Mouse (Mus musculus) retina, postnatal 1 day (tissue): ENCODE results near the gene Tmem200c.

Experiments
- DNase-seq: peaks from one replicate; pipeline ENCODE4 v3.0.0-alpha.2; 2012

The Tmem200c gene

DNA sequence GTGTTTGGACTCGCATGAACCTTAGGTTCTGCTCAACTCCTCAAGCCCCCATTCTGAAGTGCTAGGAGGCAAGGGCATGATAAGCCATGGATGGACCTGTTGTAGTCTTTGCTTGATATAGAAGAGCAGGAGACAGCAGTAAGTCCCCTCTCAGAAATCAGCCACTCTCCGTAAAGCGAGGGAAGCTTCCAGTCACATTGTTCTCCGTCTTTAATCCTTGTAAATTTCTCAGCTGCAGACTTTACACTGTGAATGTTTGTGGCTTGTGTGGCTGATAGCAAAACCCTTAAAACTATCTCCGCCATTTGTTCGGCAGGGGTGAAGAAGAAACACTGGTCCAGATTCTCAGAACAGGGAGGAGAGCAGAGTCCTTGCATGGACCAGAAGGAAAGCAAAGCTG, at the start of gene Tmem200c:
Gene Tmem200c (plus strand): TSS at position 301 of the 400 bp plus-strand sequence.
- no peak for DNase-seq

DNA sequence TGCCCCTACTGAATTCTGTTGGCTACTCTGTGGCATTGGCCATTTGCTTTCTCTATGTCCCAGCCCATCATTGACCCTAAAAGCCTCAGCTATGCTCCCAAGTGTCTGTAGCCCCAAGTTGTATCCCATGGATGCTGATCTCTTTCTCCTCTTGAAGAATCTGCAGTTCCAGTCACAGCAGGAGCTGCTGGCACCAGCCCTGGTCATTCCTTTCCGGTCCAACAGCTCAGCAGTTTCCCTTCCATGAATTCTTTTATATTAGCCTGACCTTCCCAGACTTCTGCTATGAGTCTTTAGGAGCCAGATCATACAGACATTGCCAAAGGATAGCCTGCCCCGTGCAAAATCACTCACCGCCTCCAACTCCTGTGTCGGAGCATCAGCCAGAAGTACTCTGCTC, 32.7 kb upstream of the Tmem200c start:
- DNase-seq: no peak

DNA sequence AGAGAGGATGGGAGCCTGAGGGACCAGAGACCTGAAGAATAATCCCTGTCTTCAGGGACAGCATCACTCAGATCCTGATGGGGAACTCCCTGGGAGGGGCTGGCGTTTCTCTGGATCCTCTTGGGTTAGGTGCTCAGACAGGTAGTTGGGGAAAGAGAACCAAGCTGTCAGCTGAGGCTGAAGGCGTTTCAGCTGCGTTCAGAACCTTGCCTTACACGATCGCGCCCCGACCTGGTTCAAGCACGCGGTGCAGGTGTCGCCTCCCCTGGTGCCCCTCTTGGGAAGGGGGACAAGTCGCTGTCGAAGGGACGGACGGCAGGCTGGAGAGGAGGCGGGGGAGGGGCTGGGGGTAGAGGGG, 10.2 kb downstream of the Tmem200c start:
- no peak for DNase-seq

DNA sequence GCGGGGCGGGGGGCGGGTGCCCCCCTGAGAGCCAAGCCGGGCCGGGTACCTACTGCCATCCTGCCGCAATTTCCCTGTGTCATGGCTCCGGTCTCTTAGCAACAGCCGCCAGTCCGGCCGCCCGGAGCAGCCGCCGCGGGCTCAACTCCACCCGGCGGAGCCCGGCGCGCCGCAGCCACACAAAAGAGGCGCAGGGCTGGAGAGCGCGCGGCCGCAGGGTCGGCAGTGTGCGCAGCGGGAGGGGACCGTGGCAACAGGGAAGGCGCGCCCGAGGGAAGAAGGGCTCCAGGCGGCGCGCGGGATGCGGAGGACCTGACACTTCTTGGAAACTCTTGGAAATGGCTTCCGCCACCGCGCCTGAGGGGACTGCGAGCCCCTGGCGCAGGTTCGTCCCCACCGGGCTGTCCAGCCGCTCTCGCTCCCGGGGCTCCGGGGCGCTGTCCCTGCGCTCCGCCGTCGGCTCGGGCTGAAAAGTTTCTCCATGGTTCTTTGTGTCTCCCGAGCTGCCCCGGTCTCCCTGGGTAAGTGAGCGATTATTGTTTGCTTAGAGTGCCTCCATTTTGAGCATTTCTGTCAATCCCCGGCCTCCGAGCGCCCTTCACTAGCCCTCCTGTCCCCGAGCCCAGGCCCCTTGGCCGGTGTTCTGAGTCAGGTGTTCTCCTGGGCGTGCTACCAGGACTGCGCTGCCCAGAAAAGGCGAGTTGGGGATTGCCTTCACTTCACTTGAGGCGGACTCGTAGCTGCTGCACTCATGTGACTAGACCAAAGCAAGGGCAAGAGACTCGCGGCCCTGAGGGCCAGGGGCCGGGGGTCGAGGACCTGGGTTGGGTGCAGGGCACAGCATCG, 10.8 kb downstream of the Tmem200c start:
- peak; percentile 86 for DNase-seq

DNA sequence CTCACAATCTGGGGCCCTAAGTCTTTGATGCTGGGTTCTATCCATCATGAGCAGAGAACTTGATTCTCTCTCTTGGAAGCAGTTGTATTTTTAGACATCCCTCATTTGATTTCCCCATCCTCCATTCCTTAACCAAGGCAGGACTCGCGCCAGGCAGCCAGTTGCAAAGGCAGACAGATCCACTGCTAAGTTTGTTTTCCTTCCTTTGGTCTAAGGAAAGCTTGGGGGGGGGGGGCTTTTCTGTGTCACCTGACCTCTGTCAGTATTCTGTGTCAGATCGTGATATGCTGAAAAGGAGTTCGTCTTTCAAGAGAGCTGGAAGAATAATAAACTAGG, 11.4 kb downstream of the Tmem200c start:
- no peak for DNase-seq

DNA sequence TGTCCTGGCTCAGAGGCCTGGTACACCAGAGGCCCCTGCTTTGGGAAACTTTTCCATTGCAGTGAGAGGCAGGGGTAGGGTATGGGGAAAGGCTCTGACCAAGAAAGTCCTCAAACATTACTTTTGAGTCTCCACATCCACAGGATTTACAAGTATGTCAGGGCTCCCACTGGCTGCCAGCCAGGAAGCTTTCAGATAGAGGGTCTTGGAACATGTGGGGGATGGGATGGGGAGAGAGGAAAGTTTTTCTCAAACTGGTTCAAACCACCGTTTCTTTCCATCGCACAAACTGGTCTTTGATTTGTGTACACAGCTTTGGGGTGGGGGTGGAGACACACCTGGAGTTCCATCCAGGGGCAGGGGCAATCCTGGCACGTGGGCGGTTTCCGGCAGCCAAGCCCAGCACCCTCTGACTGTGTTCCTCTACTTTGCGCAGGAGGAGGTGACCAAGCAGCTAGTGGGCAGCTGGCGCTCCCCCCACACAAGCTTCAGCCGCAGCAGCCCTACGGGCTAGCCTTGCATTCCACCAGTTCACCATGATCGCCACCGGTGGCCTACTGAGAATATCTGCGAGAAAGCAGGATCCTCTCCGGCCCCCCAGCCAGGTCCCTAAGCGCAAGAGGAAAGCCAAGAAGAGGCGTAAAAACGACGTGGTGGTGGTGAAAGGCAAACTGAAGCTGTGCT, 13.6 kb downstream of the Tmem200c start:
- peak; percentile 26 for DNase-seq

DNA sequence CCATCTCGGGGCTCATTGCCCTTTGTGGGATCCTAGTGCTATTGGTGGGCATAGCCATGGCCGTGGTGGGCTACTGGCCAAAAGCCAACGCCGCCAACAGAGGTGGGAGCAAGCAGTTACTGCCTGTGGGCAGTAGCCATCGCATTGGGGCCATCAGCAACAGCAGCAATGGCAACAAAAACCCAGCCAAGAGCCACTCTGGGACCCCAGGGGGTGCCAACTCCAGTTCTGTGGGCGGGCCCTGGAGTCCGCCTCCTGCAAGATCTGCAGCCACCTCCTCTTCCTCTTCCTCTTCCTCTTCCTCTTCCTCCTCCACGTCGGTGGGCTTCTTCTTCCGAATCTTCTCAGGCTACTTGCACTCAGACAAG, 14.1 kb downstream of the Tmem200c start:
- no peak for DNase-seq

DNA sequence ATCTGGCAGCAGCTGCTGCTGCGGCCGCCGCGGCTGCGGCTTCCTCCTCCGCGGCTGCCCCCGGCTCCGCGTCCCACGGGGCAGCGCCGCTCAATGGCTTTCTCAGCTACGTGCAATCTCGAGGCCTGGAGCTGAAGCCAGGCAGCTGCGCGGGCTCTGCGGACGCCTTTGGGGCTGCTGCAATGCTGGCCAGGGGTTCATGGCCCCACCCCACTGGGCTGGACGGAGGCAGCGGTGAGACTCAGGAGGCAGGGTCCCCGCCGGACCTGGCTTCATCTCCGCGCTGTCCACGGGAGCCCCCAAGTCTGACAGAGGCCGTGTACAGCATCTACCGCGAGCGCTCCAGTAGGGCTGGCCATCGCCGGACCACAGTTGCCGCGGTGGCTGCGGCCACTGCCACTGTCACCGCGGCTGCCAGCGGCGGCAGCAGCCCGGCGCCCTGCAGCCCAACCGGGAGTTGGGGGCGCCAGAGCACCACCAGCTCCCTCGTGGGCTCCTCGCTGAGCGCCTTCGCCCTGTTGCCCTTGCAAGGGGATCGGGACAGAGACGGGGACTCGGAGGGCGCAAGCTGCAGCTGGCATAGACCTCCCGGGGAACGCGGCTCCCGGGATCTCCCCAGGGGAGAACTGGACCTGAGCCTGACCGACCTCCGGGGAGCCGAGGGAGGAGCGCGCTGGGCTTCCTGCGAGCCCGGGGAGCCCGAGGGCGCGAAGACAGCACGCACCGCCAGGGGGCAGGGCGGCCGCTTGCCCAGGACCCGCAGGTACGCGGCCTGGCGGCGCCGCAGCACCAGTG, 14.9 kb downstream of the Tmem200c start:
- peak; percentile 85 for DNase-seq

DNA sequence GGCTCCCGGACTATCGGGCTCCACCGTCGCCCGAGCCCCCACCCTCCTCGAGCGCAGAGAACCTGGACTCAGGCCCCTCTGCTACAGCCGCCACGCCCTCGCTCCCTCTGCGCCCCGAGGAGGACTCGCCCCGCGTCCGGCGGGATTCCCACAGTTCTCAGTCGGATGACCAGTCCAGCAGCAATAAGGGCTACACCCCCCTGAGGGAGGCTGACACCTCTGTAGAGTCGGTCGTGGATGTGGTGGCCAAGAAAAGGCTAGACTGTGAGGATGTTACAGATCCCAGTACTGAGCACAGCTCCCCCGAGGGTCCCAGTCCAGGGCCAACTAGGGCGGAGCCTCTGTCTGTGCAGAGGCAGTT, 15.4 kb downstream of the Tmem200c start:
- DNase-seq: no peak

DNA sequence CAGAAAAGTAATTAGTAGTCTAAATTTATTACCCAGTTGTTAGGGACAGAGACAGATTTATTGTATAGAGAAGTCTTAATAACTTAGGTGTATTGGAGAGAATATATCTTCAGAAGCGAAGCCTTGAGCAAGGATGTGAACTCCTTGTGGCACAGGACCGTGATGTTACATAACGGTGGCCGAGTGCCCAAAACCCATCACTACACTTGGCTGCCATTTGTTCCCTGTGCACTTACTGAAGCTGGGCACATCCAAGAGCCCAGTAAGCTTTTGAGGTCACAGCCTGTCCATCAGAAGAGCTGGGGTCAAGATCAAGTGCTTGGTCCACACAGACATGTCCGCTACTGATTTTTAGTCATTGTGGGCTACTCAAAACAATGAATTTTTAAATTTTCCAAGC, 19.5 kb downstream of the Tmem200c start:
- DNase-seq: no peak

DNA sequence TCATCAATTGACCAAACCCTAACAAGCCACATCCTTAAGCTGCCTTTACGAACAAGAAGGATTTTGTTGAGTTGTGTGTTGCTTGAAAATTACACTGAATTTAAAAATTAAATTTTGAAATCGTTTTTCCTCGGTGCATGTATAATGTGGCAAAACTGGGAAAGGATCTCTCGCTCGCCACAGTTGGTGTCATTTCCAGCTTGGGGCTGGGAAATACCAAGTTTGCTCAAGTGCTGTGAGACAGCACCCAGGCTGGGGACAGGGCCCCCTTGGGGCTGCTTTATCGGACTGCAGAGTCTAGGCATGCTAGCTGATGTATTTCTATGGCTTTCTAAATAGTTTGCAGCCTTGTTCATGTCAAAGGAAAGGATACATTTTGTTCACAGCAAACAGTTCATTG, 22.3 kb downstream of the Tmem200c start:
- no peak for DNase-seq

DNA sequence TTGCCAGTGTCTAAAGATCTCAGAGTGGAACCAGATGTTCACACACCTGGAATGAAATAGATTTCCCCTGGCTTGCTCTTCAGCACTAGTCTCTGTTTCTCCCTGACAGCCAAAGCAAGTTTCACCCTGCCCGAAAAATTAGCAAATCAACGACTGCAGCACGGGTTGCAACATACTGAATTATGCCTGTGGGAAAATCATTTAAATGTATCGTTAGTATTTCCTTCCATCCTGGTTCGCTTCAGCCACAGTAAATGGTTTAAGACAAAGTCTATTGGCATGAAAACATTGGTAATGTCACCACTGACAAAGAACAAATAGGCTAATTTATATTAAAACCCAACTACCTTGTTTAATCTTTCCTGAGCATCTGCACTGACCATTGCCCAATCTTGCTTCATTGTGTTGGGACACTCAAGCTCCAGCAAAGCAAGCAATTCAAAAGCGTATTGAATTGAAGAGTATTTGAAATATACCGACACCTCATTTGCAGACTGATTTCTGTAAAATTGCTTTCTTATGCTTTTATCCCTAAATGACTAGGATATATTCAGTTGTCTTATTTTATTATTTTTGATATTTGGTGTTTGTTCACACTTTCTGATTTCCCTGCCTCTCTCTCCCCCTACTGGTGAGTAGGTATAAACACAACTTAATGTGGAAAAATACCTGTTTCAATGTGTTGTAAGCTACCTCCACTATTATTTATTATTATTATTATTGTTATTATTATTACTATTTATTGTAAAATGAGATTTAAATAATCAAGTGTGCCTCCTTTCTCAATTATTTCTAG, 25.9 kb downstream of the Tmem200c start:
- DNase-seq: no peak

DNA sequence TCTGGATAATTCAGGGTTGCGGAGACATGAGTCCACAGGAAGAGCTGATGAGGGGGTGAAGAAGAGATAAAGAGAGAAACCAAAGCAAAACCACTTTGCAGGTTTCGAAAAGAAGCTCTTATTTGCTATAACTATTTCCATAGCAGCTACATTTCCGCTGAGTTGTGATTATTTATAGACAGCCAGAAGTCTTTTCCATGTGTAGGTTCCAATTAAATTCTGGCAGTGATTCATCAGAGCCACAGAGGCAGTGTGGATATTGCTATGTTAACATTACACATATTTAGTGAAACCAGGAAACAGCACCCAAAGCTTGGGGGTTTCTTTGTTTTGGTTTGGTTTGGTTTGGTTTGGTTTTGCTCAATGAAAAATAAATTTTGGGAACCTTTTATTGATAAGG, 37.8 kb downstream of the Tmem200c start:
- no peak for DNase-seq

DNA sequence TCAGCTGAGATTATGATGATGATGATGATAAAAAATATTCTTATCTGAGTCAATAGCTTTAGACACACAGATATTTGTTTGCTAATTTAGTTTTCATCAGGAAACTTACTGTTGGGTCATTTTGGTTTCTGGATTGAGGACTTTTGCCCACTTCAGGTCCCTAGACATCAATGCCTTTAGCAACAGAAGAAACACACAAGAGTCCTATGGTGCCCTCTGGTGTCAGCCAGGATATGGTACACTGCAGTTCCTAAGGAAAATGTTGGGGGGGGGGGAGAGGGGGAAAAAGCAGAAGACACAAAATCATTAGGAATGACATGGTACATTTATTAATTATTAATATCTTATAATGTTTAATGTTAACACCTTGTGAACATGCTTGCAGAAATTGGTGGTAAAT, 42.0 kb downstream of the Tmem200c start:
- peak; percentile 62 for DNase-seq

DNA sequence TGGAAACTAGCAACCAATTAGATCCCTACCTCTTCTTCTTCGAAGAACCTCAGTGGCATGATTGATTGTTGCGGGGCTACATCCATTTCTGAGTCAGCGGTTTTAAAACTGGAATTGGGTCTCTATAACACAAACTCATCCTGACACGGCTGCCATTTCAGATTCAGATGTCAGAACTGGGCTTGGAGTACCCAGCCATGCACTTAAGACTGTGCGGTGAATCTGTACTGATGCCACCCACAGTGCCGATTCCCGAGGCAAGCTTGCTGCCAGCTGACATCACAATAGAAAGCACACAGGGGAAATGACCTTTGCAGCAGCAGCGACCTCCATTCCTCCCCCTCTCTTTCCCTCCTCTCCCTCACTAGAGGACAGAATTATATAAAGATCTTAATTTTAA, 47.6 kb downstream of the Tmem200c start:
- peak; percentile 75 for DNase-seq

DNA sequence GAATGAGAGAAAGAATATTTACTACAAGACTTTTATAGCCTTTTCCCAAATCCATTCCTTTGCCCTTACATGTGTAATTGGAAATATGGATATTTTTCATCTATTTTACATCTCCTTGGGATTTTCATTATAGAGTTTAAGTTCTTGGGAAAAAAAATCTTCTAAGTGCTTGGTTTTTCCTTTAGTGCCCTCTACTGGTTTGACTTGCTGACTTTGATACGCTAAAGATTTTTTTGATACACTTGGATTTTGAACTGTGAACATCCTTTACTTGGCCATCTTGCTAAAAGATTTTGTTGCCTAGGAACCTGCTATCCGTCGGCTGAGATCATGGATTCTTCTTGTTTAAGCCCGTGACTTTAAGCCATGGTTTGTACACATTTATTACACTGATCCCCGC, 48.8 kb downstream of the Tmem200c start:
- DNase-seq: peak; percentile 34

DNA sequence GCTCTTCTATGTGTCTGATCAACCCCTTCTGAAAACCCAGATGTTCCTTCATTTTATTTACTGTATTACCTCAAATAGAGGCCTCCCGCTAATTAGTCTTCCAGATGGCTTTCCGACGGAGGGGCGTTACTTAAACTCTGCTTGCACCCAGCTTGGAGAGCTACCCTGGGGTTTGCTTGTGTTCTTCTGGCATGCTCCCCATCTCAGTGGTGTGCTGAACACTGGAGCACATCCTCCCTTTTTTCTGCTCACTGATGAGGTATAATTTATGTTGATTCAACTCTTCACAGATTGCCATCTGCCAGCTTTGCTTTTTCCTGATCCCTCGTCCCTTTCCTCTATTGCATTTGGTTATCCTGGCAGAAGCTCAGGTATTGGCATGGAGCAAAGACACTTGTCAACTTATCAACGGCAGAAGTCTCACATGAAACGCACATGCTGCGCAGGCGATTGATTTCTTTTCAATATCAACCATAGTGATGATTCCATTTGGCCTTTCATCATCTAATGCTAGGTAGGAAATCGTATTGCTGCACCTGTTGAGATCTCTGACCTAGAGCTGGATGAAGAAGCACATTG, 49.6 kb downstream of the Tmem200c start:
- DNase-seq: no peak

DNA sequence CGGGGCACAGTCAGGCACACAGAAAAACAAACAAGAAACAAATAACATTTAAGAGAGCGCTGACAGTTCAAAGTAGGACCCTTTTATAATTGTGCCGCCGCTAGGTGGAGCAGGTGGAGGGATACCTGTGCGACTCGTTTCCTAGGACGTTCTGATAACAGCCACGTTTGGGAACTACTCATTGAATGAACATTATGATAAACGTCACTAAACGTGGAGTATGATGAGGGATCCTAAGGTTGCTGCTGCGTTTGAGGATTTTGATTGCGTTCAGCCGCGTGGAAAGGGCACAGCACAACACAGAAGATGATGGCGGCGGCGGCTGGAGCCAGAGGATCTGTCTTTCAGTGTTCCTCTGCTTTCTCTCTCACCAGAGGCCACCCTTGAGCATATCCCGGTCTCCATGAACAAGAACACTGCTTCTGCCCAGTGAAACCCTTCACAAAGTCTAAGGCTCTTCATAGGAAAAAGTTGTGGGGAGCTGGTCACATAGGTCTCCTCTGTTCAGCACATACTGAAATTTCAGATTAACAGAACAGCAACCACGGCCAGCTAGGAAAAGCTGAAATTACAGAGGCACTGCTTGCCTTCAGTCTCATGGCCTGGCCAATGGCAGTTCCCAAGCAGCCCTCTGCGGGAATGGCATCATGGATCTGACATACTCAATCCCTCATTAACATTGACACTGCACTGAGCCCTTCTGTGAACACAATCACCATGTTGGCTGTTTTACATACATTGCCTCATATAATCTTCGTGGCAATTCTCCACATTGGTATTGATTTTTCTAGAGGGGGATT, 55.5 kb downstream of the Tmem200c start:
- peak; percentile 65 for DNase-seq

DNA sequence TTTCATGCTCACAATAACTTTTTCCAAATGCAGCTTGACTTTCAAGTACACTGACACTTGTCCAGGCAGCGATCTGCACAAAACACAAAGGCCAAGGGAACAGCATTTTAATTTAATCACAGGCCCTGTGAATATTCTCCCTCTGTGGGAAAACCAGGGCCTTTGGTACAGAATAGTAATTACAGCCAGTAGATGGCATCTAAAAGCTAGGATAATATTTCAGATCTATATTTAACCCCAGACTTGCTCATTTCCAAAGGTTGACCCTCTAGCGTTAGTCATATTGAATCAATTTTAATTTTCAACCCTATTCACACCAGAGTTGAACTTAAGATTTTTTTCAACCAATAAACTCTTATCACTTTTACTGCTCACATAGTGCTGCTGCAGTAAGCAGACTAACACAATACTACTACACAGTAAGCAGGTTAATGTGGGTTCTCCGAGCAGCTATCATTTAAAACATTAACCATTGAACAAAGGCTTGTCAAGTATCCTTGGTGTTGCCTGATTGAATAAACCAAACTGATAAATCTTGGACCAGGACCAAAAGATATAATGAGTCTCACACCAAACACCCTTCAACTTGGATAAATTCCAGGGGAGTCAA, 57.2 kb downstream of the Tmem200c start:
- peak; percentile 27 for DNase-seq

DNA sequence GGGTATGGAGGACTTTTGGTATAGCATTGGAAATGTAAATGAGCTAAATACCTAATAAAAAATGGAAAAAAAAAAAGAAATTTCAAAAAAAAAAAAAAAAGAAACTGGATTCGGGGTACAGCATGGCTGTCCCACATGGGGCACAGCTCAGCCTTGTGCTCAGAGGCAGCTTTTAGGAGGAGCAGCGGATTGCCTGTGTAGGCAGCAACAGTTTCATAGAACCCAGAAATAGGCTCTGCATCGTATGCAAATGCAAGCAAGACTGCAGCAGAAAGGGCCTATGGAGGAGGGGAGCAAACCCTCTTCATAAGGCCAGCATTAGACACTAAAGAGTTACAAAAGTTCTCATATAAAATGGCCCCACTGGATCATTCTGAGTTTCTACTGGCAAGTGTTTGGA, 64.2 kb downstream of the Tmem200c start:
- DNase-seq: no peak
